Mouse (Mus musculus): ENCODE data around the gene Olfr1293-ps.

DNA sequence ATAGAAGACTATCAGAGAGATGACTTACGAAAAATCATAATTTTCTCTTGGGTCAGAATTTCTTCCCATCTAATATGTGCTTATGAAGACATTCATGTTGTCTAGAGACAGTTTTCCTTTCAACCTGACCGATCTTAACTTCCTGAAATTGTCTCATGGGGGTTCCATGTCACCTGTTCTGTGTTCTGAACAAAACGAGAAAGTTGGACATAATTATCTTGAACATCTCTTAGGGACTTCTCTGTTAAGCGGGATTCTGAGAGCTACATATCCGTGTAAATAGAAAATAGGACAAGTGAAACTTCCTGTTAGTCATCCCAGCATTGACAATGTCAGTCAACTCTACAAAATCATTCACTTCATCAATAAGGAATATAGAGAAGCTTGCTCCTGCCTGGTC is 31.3 kb upstream of the Olfr1293-ps start, which contains the start of gene Olfr1290:
- TF ChIP-seq POLR2A (IDR thresholded peaks at IDR 0.05; ENCODE audit: low read depth, low read length) = no peak
- TF ChIP-seq CTCF (conservative IDR thresholded peaks at IDR 0.05 in 1 of 2, IDR thresholded peaks at IDR 0.05 in 1 of 2; ENCODE audit: low read depth in 2 of 2, low read length in 2 of 2) = no peak
- no peak for TF ChIP-seq NELFE (IDR thresholded peaks at IDR 0.05; ENCODE audit: low read depth, low read length)
- TF ChIP-seq KAT2A (IDR thresholded peaks at IDR 0.05; ENCODE audit: insufficient replicate concordance, low read length) = no peak
- TF ChIP-seq HCFC1 (IDR thresholded peaks at IDR 0.05; ENCODE audit: low read depth, low read length) = no peak
- no peak for TF ChIP-seq UBTF (IDR thresholded peaks at IDR 0.05; ENCODE audit: low read depth, low read length)
- TF ChIP-seq MAFK (IDR thresholded peaks at IDR 0.05; ENCODE audit: insufficient replicate concordance, low read length) = no peak
- TF ChIP-seq MAZ (IDR thresholded peaks at IDR 0.05; ENCODE audit: low read depth, low read length) = no peak
- no peak for TF ChIP-seq CHD2 (IDR thresholded peaks at IDR 0.05; ENCODE audit: low read length)
- no peak for TF ChIP-seq TCF12 (IDR thresholded peaks at IDR 0.05; ENCODE audit: low read depth, low read length)
- TF ChIP-seq POLR2AphosphoS2 (IDR thresholded peaks at IDR 0.05; ENCODE audit: low read depth, low read length) = no peak
- no peak for TF ChIP-seq MAX (IDR thresholded peaks at IDR 0.05; ENCODE audit: low read length)
